Mouse (Mus musculus) liver, adult 2 months (tissue): Measurements from ENCODE around the gene Rrp1.

Experiments used
- CTCF ChIP-seq: fragments of 200-500 bp; IDR thresholded peaks from 2 replicates; pipeline ENCODE4 v1.5.1; 2011; ENCODE audit warnings: low read depth, low read length, control low read depth
- POLR2A ChIP-seq: fragments of 200-500 bp; IDR thresholded peaks from 2 replicates; pipeline ENCODE4 v1.6.1; 2011; ENCODE audit warnings: low read length, control low read depth; ENCODE audit not compliant: insufficient read depth; ENCODE audit errors: extremely low read depth

DNA sequence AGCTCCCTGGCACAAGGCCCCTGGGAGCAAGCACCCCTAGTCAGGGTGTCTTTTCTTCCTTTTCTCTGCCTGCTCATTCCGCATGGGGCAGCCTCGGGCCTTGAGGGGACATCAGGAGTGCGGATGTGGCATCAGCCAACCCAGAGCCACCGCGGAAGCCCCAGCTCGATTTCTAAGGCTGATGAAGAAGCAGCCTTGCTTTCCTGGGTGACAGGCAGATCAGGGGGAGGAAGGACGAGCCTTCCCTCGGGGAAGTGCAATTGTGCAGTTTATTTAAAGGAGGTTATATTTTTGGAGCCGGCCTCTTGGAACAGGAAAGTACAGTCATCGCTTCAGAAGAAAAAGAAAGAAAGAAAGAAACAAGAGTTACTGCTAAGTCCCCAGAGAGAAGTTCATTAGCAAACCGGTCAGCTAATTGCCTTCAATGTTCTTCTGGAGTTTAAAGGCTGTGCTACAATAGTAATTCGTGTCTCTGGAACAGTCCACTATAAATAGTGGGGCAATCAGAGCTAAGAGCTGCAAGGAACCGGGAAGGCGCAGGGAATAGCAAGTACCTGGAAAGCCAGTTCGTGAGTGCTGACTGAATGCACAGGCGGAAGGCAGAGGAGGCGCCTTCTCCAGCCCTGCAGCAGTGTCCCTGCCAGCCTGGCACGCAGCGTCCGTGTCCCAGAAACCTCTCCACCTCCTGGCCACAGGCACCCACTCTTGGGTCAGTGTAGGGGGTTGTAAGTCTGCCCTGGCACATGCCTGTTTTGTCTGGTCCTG, 24.4 kb downstream of the Rrp1 start:
- TF ChIP-seq CTCF = no peak
- TF ChIP-seq POLR2A = no peak
